Mouse (Mus musculus) liver, embryonic 11.5 days (tissue): ENCODE data around the gene Gm17617. TPM values are rescaled to one million over a fixed set of nuclear protein-coding genes. Genes with fewer than 3 reads are reported as not detected.

Source experiments
- ATAC-seq: fragments of 200-750 bp; cut with Nextera tagmentation; replicated peaks from 2 replicates; pipeline ENCODE4 v1.8.0; 2017; ENCODE audit warnings: moderate number of reproducible peaks, mild to moderate bottlenecking, moderate TSS enrichment, moderate library complexity; ENCODE audit not compliant: low FRiP score
- DNase-seq: peaks from one replicate; pipeline ENCODE4 v3.0.0-alpha.2; 2017; ENCODE audit warnings: low spot score
- H3K27ac ChIP-seq: fragments of 300-500 bp; sonication (generic); 2 replicates; pipeline ENCODE4 v1.5.1; 2014; ENCODE audit warnings: mild to moderate bottlenecking, low read depth, low read length, control low read depth
- H3K27me3 ChIP-seq: fragments of 300-500 bp; sonication (generic); replicated peaks from 2 replicates; pipeline ENCODE4 v1.6.1; 2014; ENCODE audit warnings: low read length, mixed read lengths; ENCODE audit not compliant: control insufficient read depth, insufficient read depth
- H3K36me3 ChIP-seq: fragments of 300-500 bp; sonication (generic); 2 replicates; pipeline ENCODE4 v1.6.1; 2014; ENCODE audit warnings: mild to moderate bottlenecking, low read length, moderate library complexity, mixed read lengths; ENCODE audit not compliant: control insufficient read depth, insufficient read depth
- H3K4me1 ChIP-seq: fragments of 300-500 bp; sonication (generic); replicated peaks from 2 replicates; pipeline ENCODE4 v1.6.1; 2014; ENCODE audit warnings: low read length, mixed read lengths; ENCODE audit not compliant: control insufficient read depth, insufficient read depth
- H3K4me2 ChIP-seq: fragments of 300-500 bp; sonication (generic); 2 replicates; pipeline ENCODE4 v1.6.1; 2014; ENCODE audit warnings: mild to moderate bottlenecking, control low read depth, moderate library complexity
- H3K4me3 ChIP-seq: fragments of 300-500 bp; sonication (generic); 2 replicates; pipeline ENCODE4 v1.5.1; 2014; ENCODE audit warnings: low read depth, low read length, control low read depth
- H3K9ac ChIP-seq: fragments of 300-500 bp; sonication (generic); 2 replicates; pipeline ENCODE4 v1.6.1; 2014; ENCODE audit warnings: low read depth, low read length, control low read depth
- H3K9me3 ChIP-seq: fragments of 300-500 bp; sonication (generic); 2 replicates; pipeline ENCODE4 v1.6.1; 2016; ENCODE audit warnings: low read length, inconsistent platforms, mixed read lengths; ENCODE audit not compliant: control insufficient read depth
- WGBS: fragments of 180-500 bp; shearing (Covaris S2); extraction: QIAGEN DNeasy Blood & Tissue Kit; methylation state at CpG from one replicate; pipeline ENCODE4 v1.1.7; 2014; 5-methylcytosine and 5-hydroxymethylcytosine counted together
- polyA plus RNA-seq: library from polyadenylated mRNA; unstranded; fragments of >200 nt; fragmentation: Nextera tagmentation; extraction: Ambion mirVana; gene quantifications from 2 replicates; pipeline ENCODE4 v1.2.1, GENCODE M21; 2014

Gm17617 gene
- polyA plus RNA-seq: not detected in 2 replicates

- Histone ChIP-seq H3K36me3 (peaks cover 10% of the 10 kb centered on the region), H3K27me3 (no peaks in the 10 kb centered on the region), H3K27ac (no peak within 1 kb of the TSS), H3K9me3 (no peaks in the 10 kb centered on the region), H3K4me1 (no peaks in the 10 kb centered on the region), H3K4me3 (no peak within 1 kb of the TSS), H3K4me2 (no peak within 1 kb of the TSS), H3K9ac (no peak within 1 kb of the TSS)
- no peak for DNase-seq
- no peak for ATAC-seq
- WGBS: 98% methylated on average over 2 of the region's 2 CpGs
Measured at GRCm38 (mm10) chr13:55133448-55133847, at the start of gene Gm17617. TSS of gene Gm17617 (minus strand) at chr13:55133548.

- Histone ChIP-seq H3K27ac (peak overlapping the region; percentile 40; the same call in 1 of the 2 replicates), H3K4me1 (no peaks in the 10 kb centered on the region), H3K9me3 (peaks cover 3% of the 10 kb centered on the region; the same call in 1 of the 2 replicates), H3K4me3 (peak overlapping the region; percentile 42), H3K4me2 (peak overlapping the region; percentile 75), H3K36me3 (no peaks in the 10 kb centered on the region), H3K9ac (peak overlapping the region; percentile 62), H3K27me3 (no peaks in the 10 kb centered on the region)
- DNase-seq: peak; percentile 81
- WGBS: 9% methylated on average over 23 of the region's 23 CpGs
- ATAC-seq: peak; percentile 92
Measured at GRCm38 (mm10) chr13:55182173-55182894, 49.0 kb upstream of the Gm17617 start.

- 0 out of 2 replicates have a peak, but pooled peaks have one; percentile 49 for ATAC-seq
Measured at GRCm38 (mm10) chr13:55181786-55182172, 48.4 kb upstream of the Gm17617 start.

DNA sequence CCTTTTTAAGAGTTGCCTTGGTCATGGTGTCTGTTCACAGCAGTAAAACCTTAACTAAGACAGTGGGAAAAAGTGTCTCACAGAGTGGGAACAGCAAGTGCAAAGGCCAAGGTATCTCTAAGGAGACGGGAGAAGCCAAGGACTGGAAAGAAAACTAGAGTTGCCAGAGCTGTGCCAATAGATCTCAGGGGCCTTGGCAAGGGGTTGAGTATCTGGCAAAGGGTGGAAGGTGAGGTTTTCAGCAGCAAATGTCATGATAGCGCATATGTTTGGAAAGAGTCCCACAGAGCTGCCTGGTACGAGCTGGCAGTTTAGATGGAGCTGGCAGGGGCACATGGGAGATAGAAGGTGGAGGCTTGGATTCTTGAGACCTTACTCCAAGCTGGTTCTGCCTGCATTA lies 46.2 kb upstream of the Gm17617 start:
- ATAC-seq: no peak
- Histone ChIP-seq H3K4me2 (no peak overlapping the region), H3K27me3 (no peaks in the 10 kb centered on the region), H3K9me3 (peaks cover 3% of the 10 kb centered on the region; the same call in 1 of the 2 replicates), H3K4me1 (no peaks in the 10 kb centered on the region), H3K9ac (no peak overlapping the region), H3K36me3 (no peaks in the 10 kb centered on the region), H3K4me3 (no peak overlapping the region), H3K27ac (no peak overlapping the region)
- 91% methylated on average over 3 of the region's 3 CpGs for WGBS
- no peak for DNase-seq

More at GRCm38 (mm10) chr13:55181786-55182172, 48.4 kb upstream of the Gm17617 start:
- WGBS: 51% methylated on average over 2 of the region's 2 CpGs
- H3K4me3 ChIP-seq: peak overlapping the region; percentile 42; the same call in 1 of the 2 replicates
- H3K9me3 ChIP-seq: peaks cover 3% of the 10 kb centered on the region; the same call in 1 of the 2 replicates
- no peaks in the 10 kb centered on the region for H3K36me3 ChIP-seq
- no peaks in the 10 kb centered on the region for H3K4me1 ChIP-seq
- DNase-seq: no peak
- H3K4me2 ChIP-seq: peak overlapping the region; percentile 75
- H3K9ac ChIP-seq: peak overlapping the region; percentile 62
- H3K27me3 ChIP-seq: no peaks in the 10 kb centered on the region
- H3K27ac ChIP-seq: no peak overlapping the region

- H3K36me3 ChIP-seq: no peaks in the 10 kb centered on the region
- ATAC-seq (no peak), DNase-seq (peak; percentile 60)
- H3K9me3 ChIP-seq: peaks cover 3% of the 10 kb centered on the region; the same call in 1 of the 2 replicates
- H3K27me3 ChIP-seq: no peaks in the 10 kb centered on the region
- no peak overlapping the region for H3K4me3 ChIP-seq
- H3K27ac ChIP-seq: no peak overlapping the region
- H3K4me1 ChIP-seq: no peaks in the 10 kb centered on the region
- no peak overlapping the region for H3K9ac ChIP-seq
- WGBS: 38% methylated on average over 2 of the region's 2 CpGs
- no peak overlapping the region for H3K4me2 ChIP-seq
Measured at GRCm38 (mm10) chr13:55178556-55178955, 45.2 kb upstream of the Gm17617 start.

GRCm38 (mm10) chr13:55177903-55178496 lies 44.7 kb upstream of the Gm17617 start:
- no peak overlapping the region for H3K4me2 ChIP-seq
- no peak for ATAC-seq
- no peaks in the 10 kb centered on the region for H3K27me3 ChIP-seq
- no peak for DNase-seq
- no peak overlapping the region for H3K9ac ChIP-seq
- no peaks in the 10 kb centered on the region for H3K4me1 ChIP-seq
- peaks cover 3% of the 10 kb centered on the region; the same call in 1 of the 2 replicates for H3K9me3 ChIP-seq
- H3K36me3 ChIP-seq: no peaks in the 10 kb centered on the region
- H3K27ac ChIP-seq: no peak overlapping the region
- H3K4me3 ChIP-seq: no peak overlapping the region
- WGBS: 68% methylated on average over 4 of the region's 4 CpGs

DNA sequence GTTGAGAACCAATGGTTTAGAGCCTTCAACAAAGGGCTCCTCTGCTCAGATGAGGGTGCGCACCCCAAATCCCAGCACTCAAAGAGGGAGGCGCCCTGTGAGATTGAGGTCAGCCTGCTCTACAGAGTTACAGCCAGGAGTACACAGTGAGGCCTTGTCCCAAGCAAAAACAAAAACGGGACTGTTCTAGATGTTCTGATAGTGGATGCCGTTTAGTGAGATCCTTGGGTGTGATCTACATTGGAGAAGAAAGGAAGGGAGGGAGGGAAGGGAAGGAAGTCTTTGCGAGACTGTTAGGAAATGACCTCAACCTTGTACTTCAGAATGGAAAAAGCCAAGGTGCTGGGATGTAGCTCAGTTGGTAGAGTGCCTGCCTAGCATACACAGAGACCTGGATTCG lies 42.9 kb upstream of the Gm17617 start:
- WGBS: 70% methylated on average over 6 of the region's 6 CpGs
- no peaks in the 10 kb centered on the region for H3K36me3 ChIP-seq
- no peak for ATAC-seq

DNA sequence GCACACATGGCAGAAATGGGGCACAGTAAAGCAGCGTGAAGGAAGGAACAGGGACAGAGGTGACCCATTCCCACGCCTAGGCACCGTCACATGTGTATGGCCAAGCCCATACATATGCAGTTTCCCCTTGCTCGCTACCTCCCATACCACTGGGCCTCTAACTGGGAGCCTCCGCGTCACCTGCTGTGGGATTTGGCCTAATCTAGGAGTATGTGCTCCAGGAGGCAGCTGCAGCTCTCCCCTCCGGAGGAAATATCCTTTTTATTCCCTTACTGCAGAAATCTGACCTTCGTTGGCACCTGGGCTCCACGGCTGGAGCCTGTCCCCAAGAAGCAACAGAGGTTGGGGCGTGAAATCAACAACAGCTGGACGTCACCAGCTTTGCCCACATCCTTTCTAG lies 41.0 kb upstream of the Gm17617 start:
- Histone ChIP-seq H3K4me2 (no peak overlapping the region), H3K9ac (no peak overlapping the region), H3K9me3 (no peaks in the 10 kb centered on the region), H3K4me1 (peaks cover 6% of the 10 kb centered on the region; the same call in 1 of the 2 replicates), H3K27ac (no peak overlapping the region), H3K27me3 (no peaks in the 10 kb centered on the region), H3K36me3 (no peaks in the 10 kb centered on the region), H3K4me3 (no peak overlapping the region)
- 76% methylated on average over 11 of the region's 11 CpGs for WGBS
- DNase-seq: no peak
- ATAC-seq: no peak

More for the DNA sequence above, 42.9 kb upstream of the Gm17617 start:
- no peaks in the 10 kb centered on the region for H3K27me3 ChIP-seq
- peaks cover 6% of the 10 kb centered on the region; the same call in 1 of the 2 replicates for H3K4me1 ChIP-seq
- H3K9me3 ChIP-seq: peaks cover 3% of the 10 kb centered on the region; the same call in 1 of the 2 replicates
- H3K9ac ChIP-seq: no peak overlapping the region
- H3K27ac ChIP-seq: no peak overlapping the region
- DNase-seq: no peak
- no peak overlapping the region for H3K4me3 ChIP-seq
- no peak overlapping the region for H3K4me2 ChIP-seq
